Mouse (Mus musculus) kidney, embryonic 16.5 days (tissue): ENCODE measurements around the gene Ldb1. TPM values are rescaled to one million over a fixed set of nuclear protein-coding genes. Genes with fewer than 3 reads are reported as not detected.

Experiments
- ATAC-seq: fragments of 200-750 bp; cut with Nextera tagmentation; 2 replicates; pipeline ENCODE4 v1.8.0; 2017; ENCODE audit warnings: moderate TSS enrichment; ENCODE audit not compliant: low FRiP score, low TSS enrichment
- H3K27ac ChIP-seq: fragments of 300-500 bp; sonication (generic); 2 replicates; pipeline ENCODE4 v1.5.1; 2014; ENCODE audit warnings: low read length
- H3K27me3 ChIP-seq: fragments of 300-500 bp; sonication (generic); 2 replicates; pipeline ENCODE4 v1.6.1; 2014; ENCODE audit warnings: low read length, control low read depth, mixed read lengths; ENCODE audit not compliant: insufficient read depth
- H3K36me3 ChIP-seq: fragments of 300-500 bp; sonication (generic); 2 replicates; pipeline ENCODE4 v1.6.1; 2014; ENCODE audit warnings: low read length, control low read depth, mixed read lengths; ENCODE audit not compliant: insufficient read depth
- H3K4me1 ChIP-seq: fragments of 300-500 bp; sonication (generic); 2 replicates; pipeline ENCODE4 v1.6.1; 2014; ENCODE audit warnings: low read length, control low read depth, mixed read lengths; ENCODE audit not compliant: insufficient read depth
- H3K4me2 ChIP-seq: fragments of 300-500 bp; sonication (generic); replicated peaks from 2 replicates; pipeline ENCODE4 v1.6.1; 2014; ENCODE audit warnings: low read depth, low read length
- H3K4me3 ChIP-seq: fragments of 300-500 bp; sonication (generic); 2 replicates; pipeline ENCODE4 v1.5.1; 2014; ENCODE audit warnings: mild to moderate bottlenecking, low read length
- H3K9ac ChIP-seq: fragments of 300-500 bp; sonication (generic); replicated peaks from 2 replicates; pipeline ENCODE4 v1.6.1; 2014; ENCODE audit warnings: low read length
- H3K9me3 ChIP-seq: fragments of 300-500 bp; sonication (generic); 2 replicates; pipeline ENCODE4 v1.6.1; 2016; ENCODE audit warnings: low read length, control low read depth
- WGBS: fragments of 180-500 bp; shearing (Covaris S2); extraction: QIAGEN DNeasy Blood & Tissue Kit; methylation state at CpG from one replicate; pipeline ENCODE4 v1.1.7; 2014; 5-methylcytosine and 5-hydroxymethylcytosine counted together
- polyA plus RNA-seq: library from polyadenylated mRNA; unstranded; fragments of >200 nt; fragmentation: Nextera tagmentation; extraction: Ambion mirVana; gene quantifications from 2 replicates; pipeline ENCODE4 v1.2.1, GENCODE M21; 2015

Gene Ldb1
- polyA plus RNA-seq, 1 experiment from 2014 or later, result 88.2 TPM

- no peak overlapping the region for H3K27ac ChIP-seq
- no peak overlapping the region for H3K9ac ChIP-seq
- H3K4me3 ChIP-seq, result no peak overlapping the region
- H3K4me2 ChIP-seq, result no peak overlapping the region
- ATAC-seq, result no peak
- H3K36me3 ChIP-seq, result 0 out of 2 replicates have a peak, but pooled peaks cover 7% of the 10 kb centered on the region
- H3K4me1 ChIP-seq, result 0 out of 2 replicates have a peak, but pooled peaks cover 4% of the 10 kb centered on the region
- H3K27me3 ChIP-seq, result no peaks in the 10 kb centered on the region
- no peaks in the 10 kb centered on the region for H3K9me3 ChIP-seq
- 98% methylated on average over 3 of the region's 3 CpGs for WGBS
Measured at GRCm38 (mm10) chr19:45988238-45988637, 56.8 kb downstream of the Ldb1 start.

GRCm38 (mm10) chr19:45984379-45984778 lies 60.6 kb downstream of the Ldb1 start:
- Histone ChIP-seq H3K4me3 (no peak overlapping the region), H3K4me2 (no peak overlapping the region), H3K36me3 (0 out of 2 replicates have a peak, but pooled peaks cover 9% of the 10 kb centered on the region), H3K4me1 (0 out of 2 replicates have a peak, but pooled peaks cover 4% of the 10 kb centered on the region), H3K9ac (no peak overlapping the region), H3K27ac (peak overlapping the region; percentile 24; the same call in 1 of the 2 replicates), H3K27me3 (no peaks in the 10 kb centered on the region), H3K9me3 (no peaks in the 10 kb centered on the region)
- ATAC-seq, result no peak

Other genes starting within 250 kb of the Ldb1 start
- gene Kcnip2, start 229.2 kb downstream of the Ldb1 start, polyA plus RNA-seq, result 2.0 and 2.3 TPM in 2 replicates
- 20.9 and 21.9 TPM in 2 replicates for gene Armh3, start 46.7 kb downstream of the Ldb1 start, polyA plus RNA-seq
- 9.8 and 10.5 TPM in 2 replicates for gene Hps6, start 41.7 kb downstream of the Ldb1 start, polyA plus RNA-seq
- gene Pprc1, start 328 bp downstream of the Ldb1 start, polyA plus RNA-seq, result 34.2 and 36.2 TPM in 2 replicates
- gene Nolc1, start 30.6 kb upstream of the Ldb1 start, polyA plus RNA-seq, result 85.7 and 93.2 TPM in 2 replicates
- not detected in 2 replicates for gene Elovl3, start 86.7 kb upstream of the Ldb1 start, polyA plus RNA-seq
- 0.26 TPM in 1 of 2 replicates, not detected in the other for gene Pitx3, start 103.1 kb upstream of the Ldb1 start, polyA plus RNA-seq
- 40.5 and 43.0 TPM in 2 replicates for gene Gbf1, start 107.3 kb upstream of the Ldb1 start, polyA plus RNA-seq